Mouse (Mus musculus) spleen, embryonic (tissue): ENCODE measurements around the gene Rbm3.
"Not testable (repeated sequence)": the region's sequence is repeated elsewhere in the genome, so short reads cannot be mapped to it uniquely, and the experiment has no call there.

ENCODE experiments used
- CTCF ChIA-PET: fragments of 350-600 bp; sonication (Branson Sonifier 250); formaldehyde crosslinking; loops from one replicate; lab custom pipeline; 2022; lab: Charles Lee

Rbm3 gene

GRCm38 (mm10) chrX:8132017-8132976, 13.4 kb downstream of the Rbm3 start, which contains the start of gene Wdr13:
Wdr13 (minus strand) TSS chrX:8132892.
- CTCF ChIA-PET: interaction anchor here (0.6 kb wide), 1 partner anchor 184 kb away, joined by 3 read pairs; no protein-coding TSS in a partner anchor

GRCm38 (mm10) chrX:8131393-8131792, 14.3 kb downstream of the Rbm3 start:
- CTCF ChIA-PET: no interaction called here

- CTCF ChIA-PET: no interaction called here
Observed at GRCm38 (mm10) chrX:8125235-8125634, 20.4 kb downstream of the Rbm3 start.

- CTCF ChIA-PET: no interaction called here
Observed at GRCm38 (mm10) chrX:8123821-8124470, 21.7 kb downstream of the Rbm3 start.

- CTCF ChIA-PET: no interaction called here
Observed at GRCm38 (mm10) chrX:8117264-8117663, 28.4 kb downstream of the Rbm3 start.

GRCm38 (mm10) chrX:8115275-8115674, 30.4 kb downstream of the Rbm3 start:
- CTCF ChIA-PET: interaction anchor here (1.0 kb wide), 1 partner anchor 16 kb away, joined by 3 read pairs; no protein-coding TSS in a partner anchor

GRCm38 (mm10) chrX:8105019-8105418, 40.7 kb downstream of the Rbm3 start:
- CTCF ChIA-PET: no interaction called here

- CTCF ChIA-PET: no interaction called here
Observed at GRCm38 (mm10) chrX:8102213-8102668, 43.4 kb downstream of the Rbm3 start.

GRCm38 (mm10) chrX:8101017-8101416, 44.7 kb downstream of the Rbm3 start:
- CTCF ChIA-PET: no interaction called here

- CTCF ChIA-PET: interaction anchor here (1.1 kb wide), 1 partner anchor 15 kb away, joined by 3 read pairs; no protein-coding TSS in a partner anchor
Observed at GRCm38 (mm10) chrX:8099435-8099834, 46.2 kb downstream of the Rbm3 start.

- CTCF ChIA-PET: no interaction called here
Observed at GRCm38 (mm10) chrX:8096787-8097242, 48.9 kb downstream of the Rbm3 start.

- CTCF ChIA-PET: not testable (repeated sequence)
Observed at GRCm38 (mm10) chrX:8096068-8096786, 49.5 kb downstream of the Rbm3 start.

- CTCF ChIA-PET: no interaction called here
Observed at GRCm38 (mm10) chrX:8095546-8095945, 50.1 kb downstream of the Rbm3 start.

- CTCF ChIA-PET: not testable (repeated sequence)
Observed at GRCm38 (mm10) chrX:8090954-8091347, 54.7 kb downstream of the Rbm3 start.

GRCm38 (mm10) chrX:8090346-8090953, 55.2 kb downstream of the Rbm3 start, which contains the start of gene Was:
Was (minus strand) TSS chrX:8090498.
- CTCF ChIA-PET: no interaction called here

- CTCF ChIA-PET: interaction anchor here (0.5 kb wide), 1 partner anchor 24 kb away, joined by 8 read pairs; no protein-coding TSS in a partner anchor
Observed at GRCm38 (mm10) chrX:8089746-8090145, 55.9 kb downstream of the Rbm3 start.
